Mouse (Mus musculus) embryonic facial prominence, embryonic 14.5 days (tissue): ENCODE data around the gene Arhgef6. TPM values are rescaled to one million over a fixed set of nuclear protein-coding genes. Genes with fewer than 3 reads are reported as not detected.

Source experiments
- ATAC-seq: fragments of 200-750 bp; cut with Nextera tagmentation; 2 replicates; pipeline ENCODE4 v1.8.0; 2017; ENCODE audit warnings: low read depth, moderate number of reproducible peaks, moderate TSS enrichment
- DNase-seq: peaks from one replicate; pipeline ENCODE4 v3.0.0-alpha.2; 2015; ENCODE audit warnings: low spot score
- H3K27ac ChIP-seq: fragments of 300-500 bp; sonication (generic); replicated peaks from 2 replicates; pipeline ENCODE4 v1.5.1; 2014; ENCODE audit warnings: low read depth, mild to moderate bottlenecking, low read length, moderate library complexity
- H3K27me3 ChIP-seq: fragments of 300-500 bp; sonication (generic); replicated peaks from 2 replicates; pipeline ENCODE4 v1.6.1; 2014; ENCODE audit warnings: low read length; ENCODE audit not compliant: control insufficient read depth, insufficient read depth
- H3K36me3 ChIP-seq: fragments of 300-500 bp; sonication (generic); 2 replicates; pipeline ENCODE4 v1.6.1; 2014; ENCODE audit warnings: low read length, mixed read lengths; ENCODE audit not compliant: control insufficient read depth, insufficient read depth
- H3K4me1 ChIP-seq: fragments of 300-500 bp; sonication (generic); 2 replicates; pipeline ENCODE4 v1.6.1; 2014; ENCODE audit warnings: antibody characterized with exemption, low read length; ENCODE audit not compliant: control insufficient read depth, insufficient read depth
- H3K4me2 ChIP-seq: fragments of 300-500 bp; sonication (generic); 2 replicates; pipeline ENCODE4 v1.6.1; 2014; ENCODE audit warnings: low read depth, mild to moderate bottlenecking, low read length, moderate library complexity, mixed read lengths
- H3K4me3 ChIP-seq: fragments of 300-500 bp; sonication (generic); 2 replicates; pipeline ENCODE4 v1.5.1; 2014; ENCODE audit warnings: low read depth, mild to moderate bottlenecking, low read length
- H3K9ac ChIP-seq: fragments of 300-500 bp; sonication (generic); 2 replicates; pipeline ENCODE4 v1.6.1; 2014; ENCODE audit warnings: low read depth, mild to moderate bottlenecking, low read length, moderate library complexity, mixed read lengths
- H3K9me3 ChIP-seq: fragments of 300-500 bp; sonication (generic); 2 replicates; pipeline ENCODE4 v1.6.1; 2016; ENCODE audit warnings: low read length; ENCODE audit not compliant: control insufficient read depth
- WGBS: fragments of 180-500 bp; shearing (Covaris S2); extraction: QIAGEN DNeasy Blood & Tissue Kit; methylation state at CpG from one replicate; pipeline ENCODE4 v1.1.7; 2014; 5-methylcytosine and 5-hydroxymethylcytosine counted together
- polyA plus RNA-seq: library from polyadenylated mRNA; unstranded; fragments of >200 nt; fragmentation: Nextera tagmentation; extraction: Ambion mirVana; gene quantifications from 2 replicates; pipeline ENCODE4 v1.2.1, GENCODE M21; 2014

Gene Arhgef6
- polyA plus RNA-seq: 24.9 and 25.7 TPM in 2 replicates

DNA sequence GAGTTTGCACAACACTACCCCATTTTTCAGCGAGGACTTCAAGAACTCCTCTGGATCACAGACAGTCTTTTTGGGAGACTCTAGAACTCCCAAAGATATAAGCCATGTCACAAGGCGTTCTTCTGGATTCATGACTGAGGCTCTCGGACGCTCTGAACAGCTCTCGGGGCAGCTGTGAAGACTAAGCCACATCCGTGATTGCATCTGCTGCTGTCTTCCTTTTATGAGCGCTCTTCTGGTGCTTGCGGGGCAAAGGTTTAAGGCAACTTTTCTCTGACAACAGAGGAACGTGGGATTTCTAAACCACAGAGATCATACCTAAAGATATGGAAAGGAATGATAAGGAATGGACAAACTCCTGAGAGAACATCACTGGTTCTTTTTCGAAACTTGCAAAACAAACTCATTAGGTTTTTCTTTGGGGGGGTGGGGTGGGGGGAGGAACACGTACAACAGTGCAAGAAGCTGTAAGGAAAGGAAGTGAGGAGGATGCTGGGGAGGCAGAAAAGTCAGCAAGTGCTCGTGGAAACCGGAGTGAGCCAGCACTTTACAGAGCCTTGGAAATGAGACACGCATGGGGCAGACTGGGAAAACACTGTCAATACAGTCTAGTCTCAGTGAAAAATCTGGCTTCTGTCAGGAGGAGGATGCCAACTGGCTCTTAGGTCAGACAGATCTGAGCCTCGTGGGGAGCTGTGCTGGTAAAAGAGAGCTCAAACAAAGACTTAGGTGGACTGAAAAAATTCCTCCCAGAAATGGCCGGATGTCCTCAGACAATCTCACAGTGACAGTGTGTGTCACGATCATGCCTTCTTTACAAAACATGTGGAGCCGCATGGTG is at the start of gene Arhgef6:
Arhgef6 (minus strand) TSS at position 359 of the 841 bp plus-strand sequence.
- peak; percentile 16 for DNase-seq
- WGBS: 54% methylated on average over 18 of the region's 18 CpGs
- H3K4me3 ChIP-seq: no peak within 1 kb of the TSS

DNA sequence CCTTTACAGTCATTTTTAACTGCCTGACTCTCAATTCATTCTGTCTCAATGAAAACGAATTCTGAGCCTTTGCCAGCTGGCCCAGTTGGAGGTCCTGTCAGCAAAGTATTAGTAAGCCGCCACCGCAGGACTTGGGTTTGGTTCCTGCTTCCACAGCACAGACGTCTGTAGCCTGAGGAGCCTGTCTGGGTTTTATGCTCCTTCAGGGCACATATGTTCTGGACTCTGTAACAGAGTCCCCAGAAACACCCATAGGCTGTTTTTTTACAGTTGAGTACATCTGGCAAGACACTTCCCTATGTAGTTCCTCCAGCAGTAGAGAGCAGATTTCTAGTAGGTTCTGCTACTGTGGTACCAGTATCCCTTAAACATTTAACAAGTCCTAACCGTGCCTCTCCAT is 42.4 kb upstream of the Arhgef6 start:
- DNase-seq (no peak), ATAC-seq (no peak)
- Histone ChIP-seq H3K9me3 (no peaks in the 10 kb centered on the region), H3K27ac (no peak overlapping the region), H3K4me2 (no peak overlapping the region), H3K9ac (no peak overlapping the region), H3K4me3 (no peak overlapping the region), H3K4me1 (no peaks in the 10 kb centered on the region), H3K27me3 (no peaks in the 10 kb centered on the region), H3K36me3 (peaks cover 67% of the 10 kb centered on the region)
- WGBS: 65% methylated on average over 5 of the region's 5 CpGs

More for the DNA sequence above, at the start of gene Arhgef6:
- no peak for ATAC-seq
- H3K27me3 ChIP-seq: no peaks in the 10 kb centered on the region
- H3K27ac ChIP-seq: no peak within 1 kb of the TSS
- H3K36me3 ChIP-seq: no peaks in the 10 kb centered on the region
- H3K4me2 ChIP-seq: peak within 1 kb of the TSS; percentile 15; the same call in 1 of the 2 replicates
- H3K9me3 ChIP-seq: no peaks in the 10 kb centered on the region
- H3K9ac ChIP-seq: no peak within 1 kb of the TSS
- no peaks in the 10 kb centered on the region for H3K4me1 ChIP-seq

DNA sequence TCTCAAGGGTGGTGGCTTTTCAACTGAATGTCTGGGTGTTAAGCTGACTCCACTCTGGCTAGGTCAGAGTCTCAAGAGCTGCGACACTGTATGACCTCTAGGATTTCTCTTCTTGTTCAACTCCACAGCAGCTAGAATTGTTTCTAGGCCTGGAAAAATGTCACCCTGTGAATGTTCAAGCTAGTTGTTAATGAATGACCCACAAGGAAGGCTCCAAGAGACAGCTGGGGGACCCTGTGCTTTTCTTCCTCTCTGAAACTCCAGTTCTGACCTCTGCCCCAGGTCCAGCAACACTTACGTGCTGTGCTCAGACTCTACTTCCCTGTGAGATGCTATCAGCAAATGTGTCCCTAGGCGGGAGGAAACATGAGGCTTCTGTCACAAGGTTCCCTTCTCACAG is 40.0 kb upstream of the Arhgef6 start:
- ATAC-seq: no peak
- DNase-seq: no peak
- Histone ChIP-seq H3K4me3 (no peak overlapping the region), H3K9ac (no peak overlapping the region), H3K9me3 (no peaks in the 10 kb centered on the region), H3K36me3 (peaks cover 43% of the 10 kb centered on the region; the same call in 1 of the 2 replicates), H3K27me3 (no peaks in the 10 kb centered on the region), H3K27ac (no peak overlapping the region), H3K4me2 (no peak overlapping the region), H3K4me1 (no peaks in the 10 kb centered on the region)
- 83% methylated on average over 3 of the region's 3 CpGs for WGBS

DNA sequence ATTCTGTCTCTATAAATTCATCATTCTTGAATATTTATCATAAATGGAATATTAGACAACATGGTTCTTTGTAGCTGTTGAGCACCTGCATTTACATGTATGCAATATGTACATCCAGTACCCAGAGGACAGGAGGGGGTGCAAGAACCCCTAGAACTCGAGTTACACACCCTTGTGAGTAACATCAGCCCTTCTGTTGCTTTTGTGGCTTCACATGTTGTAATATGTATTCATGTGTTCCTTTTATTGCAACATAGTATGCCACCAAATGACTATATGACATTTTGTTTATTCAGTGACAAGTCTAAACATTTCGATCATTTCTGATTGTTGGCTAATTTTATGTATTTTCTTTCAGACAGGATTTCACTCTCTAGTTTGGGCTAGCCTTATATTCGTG is 38.6 kb upstream of the Arhgef6 start:
- WGBS: 74% methylated on average over 3 of the region's 3 CpGs
- H3K4me1 ChIP-seq: no peaks in the 10 kb centered on the region
- no peaks in the 10 kb centered on the region for H3K27me3 ChIP-seq
- H3K4me2 ChIP-seq: no peak overlapping the region
- no peak for DNase-seq
- no peak overlapping the region for H3K9ac ChIP-seq
- H3K27ac ChIP-seq: no peak overlapping the region
- no peak for ATAC-seq
- no peak overlapping the region for H3K4me3 ChIP-seq
- no peaks in the 10 kb centered on the region for H3K9me3 ChIP-seq
- H3K36me3 ChIP-seq: peaks cover 37% of the 10 kb centered on the region; the same call in 1 of the 2 replicates

DNA sequence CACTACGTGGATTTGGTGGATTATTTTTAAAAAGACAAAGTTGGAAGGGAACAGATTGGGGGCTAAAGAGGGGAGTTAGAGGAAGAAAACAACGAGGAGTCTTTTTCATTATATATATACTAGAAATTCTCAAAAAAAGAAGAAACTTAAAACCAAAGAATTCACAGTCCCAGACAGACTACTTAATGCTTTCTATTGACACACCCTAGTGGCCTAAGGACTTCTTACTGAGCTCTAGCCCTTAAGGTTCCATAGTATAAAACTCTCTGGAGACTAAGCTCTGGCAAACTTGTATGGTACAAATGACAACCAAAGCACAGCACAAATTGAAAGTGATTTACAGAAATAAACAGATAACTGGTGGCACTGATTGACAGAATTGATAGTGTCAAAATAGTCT is 35.5 kb upstream of the Arhgef6 start:
- DNase-seq (no peak), ATAC-seq (no peak)
- Histone ChIP-seq H3K4me1 (no peaks in the 10 kb centered on the region), H3K27ac (no peak overlapping the region), H3K36me3 (peaks cover 14% of the 10 kb centered on the region; the same call in 1 of the 2 replicates), H3K27me3 (no peaks in the 10 kb centered on the region), H3K4me2 (no peak overlapping the region), H3K4me3 (no peak overlapping the region), H3K9me3 (no peaks in the 10 kb centered on the region), H3K9ac (no peak overlapping the region)
- WGBS: 71% methylated on average over 2 of the region's 2 CpGs

DNA sequence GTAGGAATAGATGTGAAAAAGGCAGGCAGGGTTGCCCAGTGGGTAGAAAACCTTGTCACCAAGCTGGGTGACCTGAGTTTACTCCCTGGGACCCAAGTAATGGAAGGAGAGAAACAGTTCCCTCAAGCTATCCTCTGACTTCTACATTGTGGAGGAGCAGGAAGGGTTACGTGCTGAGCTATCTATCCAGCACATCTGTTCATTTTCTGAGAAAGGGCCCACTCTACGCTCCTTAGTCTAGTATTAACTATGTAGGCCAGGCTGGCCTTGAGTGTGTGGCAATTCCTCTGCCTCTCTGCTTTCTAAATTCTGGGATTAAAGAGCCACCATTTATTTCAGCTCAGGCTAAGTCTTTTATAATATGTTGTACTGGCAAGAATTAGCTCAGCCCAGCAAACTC is 35.0 kb upstream of the Arhgef6 start:
- peaks cover 9% of the 10 kb centered on the region; the same call in 1 of the 2 replicates for H3K36me3 ChIP-seq
- no peak for ATAC-seq
- no peaks in the 10 kb centered on the region for H3K9me3 ChIP-seq
- no peak for DNase-seq
- 88% methylated on average over 2 of the region's 2 CpGs for WGBS
- no peak overlapping the region for H3K4me3 ChIP-seq
- no peak overlapping the region for H3K4me2 ChIP-seq
- H3K4me1 ChIP-seq: no peaks in the 10 kb centered on the region
- H3K27me3 ChIP-seq: no peaks in the 10 kb centered on the region
- no peak overlapping the region for H3K27ac ChIP-seq
- H3K9ac ChIP-seq: no peak overlapping the region

DNA sequence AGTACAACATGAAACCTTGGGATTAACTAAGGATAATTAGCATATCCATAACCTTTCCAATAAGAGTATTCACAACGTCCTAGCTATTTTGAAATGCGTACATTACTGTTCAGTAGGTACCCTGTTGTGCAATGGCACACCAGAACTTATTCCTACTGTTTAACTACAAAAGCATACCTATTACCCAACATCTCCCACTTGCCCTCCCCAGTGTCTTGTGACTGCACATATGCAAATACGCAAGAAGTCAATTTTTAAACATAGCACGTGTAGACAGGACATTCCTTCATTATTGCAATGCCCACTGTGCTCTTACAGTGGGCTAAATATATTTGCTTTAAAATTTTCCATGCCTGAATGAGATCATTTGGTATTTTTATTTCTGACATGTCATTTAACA is 34.4 kb upstream of the Arhgef6 start:
- Histone ChIP-seq H3K36me3 (0 out of 2 replicates have a peak, but pooled peaks cover 7% of the 10 kb centered on the region), H3K9me3 (no peaks in the 10 kb centered on the region), H3K9ac (no peak overlapping the region), H3K4me3 (no peak overlapping the region), H3K4me1 (no peaks in the 10 kb centered on the region), H3K27ac (no peak overlapping the region), H3K4me2 (no peak overlapping the region), H3K27me3 (no peaks in the 10 kb centered on the region)
- ATAC-seq (no peak), DNase-seq (no peak)
- WGBS: 83% methylated on average over 4 of the region's 4 CpGs

DNA sequence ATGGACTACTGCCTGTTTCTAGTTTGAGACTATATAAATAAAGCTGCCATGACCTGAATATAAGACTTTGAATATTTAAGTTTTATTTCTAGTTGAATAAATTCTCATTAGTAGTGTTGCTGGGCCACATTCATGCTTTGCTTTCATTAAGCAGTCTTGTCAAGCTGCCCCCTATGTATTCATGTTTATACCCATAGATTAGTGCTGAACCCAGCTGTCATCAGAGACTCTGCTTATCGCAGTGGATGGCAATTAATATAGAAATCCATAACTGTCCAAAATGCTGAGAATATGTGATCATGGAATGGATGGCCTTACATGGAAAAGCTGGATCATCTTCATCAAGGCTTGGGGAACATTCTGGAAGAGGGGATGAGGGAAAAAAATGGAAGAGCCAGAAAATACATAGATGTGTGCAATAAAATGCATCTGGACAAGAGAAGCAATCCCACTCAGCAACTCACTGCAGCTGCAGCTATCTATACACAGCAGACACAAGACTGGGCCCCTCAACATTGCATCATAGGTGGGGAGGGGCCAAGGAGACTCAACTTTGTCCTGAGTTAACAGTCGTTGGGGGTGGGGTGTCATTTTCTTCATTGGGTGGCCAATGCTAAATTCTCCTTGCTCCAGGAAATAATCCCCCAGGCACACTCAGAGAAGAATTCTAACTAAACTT is 26.5 kb upstream of the Arhgef6 start:
- no peaks in the 10 kb centered on the region for H3K36me3 ChIP-seq
- no peaks in the 10 kb centered on the region for H3K4me1 ChIP-seq
- H3K9ac ChIP-seq: no peak overlapping the region
- WGBS: 56% methylated on average over 2 of the region's 2 CpGs
- DNase-seq (no peak), ATAC-seq (no peak)
- H3K4me3 ChIP-seq: no peak overlapping the region
- no peaks in the 10 kb centered on the region for H3K9me3 ChIP-seq
- no peak overlapping the region for H3K4me2 ChIP-seq
- no peaks in the 10 kb centered on the region for H3K27me3 ChIP-seq
- H3K27ac ChIP-seq: no peak overlapping the region
